Mouse (Mus musculus) G1E (cell line): ENCODE data around the gene Prpf6.

Source experiments
- CTCF ChIP-seq: IDR thresholded peaks from 2 replicates; pipeline ENCODE4 v1.5.1; 2012; ENCODE audit warnings: low read depth, low read length, inconsistent platforms, mixed read lengths
- GATA1 ChIP-seq: IDR thresholded peaks from 2 replicates; pipeline ENCODE4 v1.6.1; 2012; ENCODE audit warnings: borderline replicate concordance, low read length, inconsistent platforms, mixed read lengths
- GATA2 ChIP-seq: IDR thresholded peaks from 2 replicates; pipeline ENCODE4 v1.6.1; 2012; ENCODE audit warnings: low read depth, low read length, inconsistent platforms, borderline replicate concordance
- TAL1 ChIP-seq: conservative IDR thresholded peaks from 2 replicates; pipeline ENCODE4 v1.6.1; 2012; ENCODE audit warnings: low read depth, low read length, inconsistent platforms, mixed read lengths

GRCm38 (mm10) chr2:181580131-181580772 lies 11.4 kb upstream of the Prpf6 start:
- TF ChIP-seq TAL1 (no peak), CTCF (no peak), GATA1 (no peak), GATA2 (no peak)
